Mouse (Mus musculus): Measurements from ENCODE around the gene Osbpl10.

GRCm38 (mm10) chr9:115038686-115039085 is 60.3 kb downstream of the Osbpl10 start:
- no peak for TF ChIP-seq POLR2A (IDR thresholded peaks at IDR 0.05; ENCODE audit: low read depth, low read length)
- TF ChIP-seq CTCF (IDR thresholded peaks at IDR 0.05; ENCODE audit: extremely low read depth, insufficient read length, insufficient replicate concordance, low read depth, low read length), result no peak

All from small intestine, adult 2 months (tissue).